Mouse (Mus musculus) gastrocnemius, adult 18-20 months (tissue): ENCODE measurements around the gene Lrrc51. TPM values are rescaled to one million over a fixed set of nuclear protein-coding genes. Genes with fewer than 3 reads are reported as not detected.
"Not testable (repeated sequence)": the region's sequence is repeated elsewhere in the genome, so short reads cannot be mapped to it uniquely, and the experiment has no call there.

Experiments
- DNase-seq: peaks from one replicate; pipeline ENCODE4 v3.0.0; 2021; ENCODE audit warnings: low spot score
- long read RNA-seq, 2 experiments: library from polyadenylated mRNA; stranded (forward); transcript quantifications; one replicate each; pipeline ENCODE4 v2.0.0; 2021
- total RNA-seq, 2 experiments: library from RNA; stranded (reverse); gene quantifications; 2 replicates each; pipeline ENCODE4 v1.2.3; 2021

Gene Lrrc51
- 1 to 10 TPM; 4.0 to 4.3 TPM for total RNA-seq
- long read RNA-seq, experiment 1, partial matches to known transcripts = 0 of 3 reads
- long read RNA-seq, experiment 1, other reads (novel, unspliced or antisense) = 1 of 3 reads
- long read RNA-seq, experiment 2, partial matches to known transcripts = 1 of 3 reads
- long read RNA-seq, experiment 2, other reads (novel, unspliced or antisense) = 0 of 3 reads

DNA sequence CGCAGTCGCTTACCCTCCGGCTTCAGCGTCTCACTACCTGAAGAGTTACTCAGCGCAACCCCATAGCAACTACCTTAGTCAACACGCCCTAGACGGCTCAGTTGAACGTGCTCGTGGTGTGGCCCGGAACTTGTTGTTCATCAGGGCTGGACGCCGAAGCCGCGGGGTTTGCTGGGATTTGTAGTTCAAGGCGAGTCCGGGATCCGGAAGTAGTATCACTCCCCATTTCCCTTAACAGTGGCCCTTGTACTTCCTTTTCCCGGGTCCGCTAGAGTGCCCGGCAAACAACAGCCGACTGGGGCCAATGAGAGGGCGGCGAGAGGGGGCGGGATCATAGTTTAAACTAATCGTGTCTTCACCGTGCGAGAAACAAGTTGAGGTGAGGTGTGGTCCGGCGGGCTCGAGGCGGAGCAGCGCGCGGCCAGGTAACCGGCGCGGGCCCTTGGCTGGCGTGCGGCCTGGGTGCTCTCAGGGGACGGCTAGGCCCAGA lies at the start of gene Lrrc51, which contains the start of gene Numa1:
TSS of gene Lrrc51 (minus strand) at position 145 of the 490 bp plus-strand sequence.
TSS of gene Numa1 (plus strand) at position 361 of the 490 bp plus-strand sequence.
- peak; percentile 98 for DNase-seq

DNA sequence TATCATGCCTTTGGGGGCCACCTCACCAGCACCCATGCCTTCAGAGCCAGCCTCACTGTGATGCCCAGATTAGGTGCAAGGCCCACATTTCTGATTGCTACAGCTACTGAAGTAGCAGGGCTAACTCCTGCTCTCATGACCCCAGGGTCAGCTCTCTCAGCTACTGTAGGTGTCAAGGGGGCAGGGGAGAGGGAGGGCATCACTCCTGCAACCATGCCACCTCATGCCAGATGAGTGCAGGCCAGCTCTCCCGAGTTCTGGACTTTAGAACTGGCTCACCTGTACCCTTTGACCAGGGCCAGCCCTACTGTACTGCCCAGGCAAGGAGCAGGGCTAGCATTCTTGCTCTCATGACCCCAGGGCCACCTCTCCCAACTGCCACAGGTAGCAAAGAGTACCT lies 49.0 kb upstream of the Lrrc51 start:
- DNase-seq = no peak

DNA sequence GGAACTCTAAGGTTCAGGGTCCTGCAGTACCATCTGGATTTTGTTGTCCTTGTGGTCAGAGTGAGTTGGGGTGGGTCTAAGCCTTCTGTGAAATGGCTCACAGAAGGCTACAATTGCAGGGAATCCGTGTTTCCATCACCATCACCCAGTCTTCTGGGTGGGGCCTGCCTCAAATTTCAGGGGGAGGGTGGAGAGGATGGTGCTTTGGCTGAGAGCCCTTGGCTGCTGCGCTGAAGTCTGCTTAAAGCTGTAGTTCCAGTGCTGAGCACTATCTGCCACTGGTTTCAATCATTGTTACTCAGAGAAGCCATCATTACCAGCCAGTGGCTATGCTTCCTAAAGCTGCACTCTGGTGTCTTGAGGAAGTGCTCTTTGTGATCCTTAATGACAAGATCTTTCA lies 40.8 kb upstream of the Lrrc51 start:
- peak; percentile 77 for DNase-seq

DNA sequence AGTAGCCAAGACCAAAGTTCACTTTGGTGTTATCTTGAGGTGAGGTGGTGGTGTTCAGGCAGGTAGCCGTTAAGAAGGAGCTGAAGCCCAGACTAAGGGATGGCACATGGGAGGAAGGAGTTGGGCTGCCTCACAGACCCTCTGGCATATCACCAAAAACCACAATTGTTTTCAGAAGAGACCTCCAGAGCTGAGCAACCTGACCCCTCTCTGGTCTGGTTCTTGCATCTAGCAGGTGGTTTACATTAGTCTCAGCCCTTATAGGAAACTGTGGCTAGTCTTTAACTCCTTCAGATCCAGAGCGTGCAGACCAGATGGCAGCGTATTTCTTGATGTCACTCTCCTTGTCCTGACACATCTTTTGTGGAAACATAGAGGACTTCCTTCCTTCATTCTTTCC lies 40.0 kb upstream of the Lrrc51 start:
- DNase-seq = no peak

DNA sequence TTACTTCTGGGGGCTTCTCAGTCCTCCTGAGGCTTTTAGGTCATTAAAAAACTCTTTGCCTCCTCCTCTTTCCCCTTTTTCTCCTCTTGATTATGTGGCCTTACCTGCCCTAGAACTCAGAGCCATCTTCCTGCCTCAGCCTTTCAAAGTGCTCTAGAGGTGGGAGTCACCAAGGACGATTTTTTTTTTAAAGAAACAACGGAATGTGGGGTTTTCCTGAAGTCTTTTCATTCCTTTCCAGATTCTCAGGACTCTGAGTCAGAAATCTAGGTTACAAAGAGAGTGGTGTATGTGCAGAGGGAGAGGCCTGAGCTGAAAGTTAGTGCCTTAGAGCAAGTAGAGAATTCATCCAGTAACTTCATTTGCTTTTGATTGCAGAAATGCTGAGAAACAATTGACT lies 38.0 kb upstream of the Lrrc51 start:
- DNase-seq = no peak

DNA sequence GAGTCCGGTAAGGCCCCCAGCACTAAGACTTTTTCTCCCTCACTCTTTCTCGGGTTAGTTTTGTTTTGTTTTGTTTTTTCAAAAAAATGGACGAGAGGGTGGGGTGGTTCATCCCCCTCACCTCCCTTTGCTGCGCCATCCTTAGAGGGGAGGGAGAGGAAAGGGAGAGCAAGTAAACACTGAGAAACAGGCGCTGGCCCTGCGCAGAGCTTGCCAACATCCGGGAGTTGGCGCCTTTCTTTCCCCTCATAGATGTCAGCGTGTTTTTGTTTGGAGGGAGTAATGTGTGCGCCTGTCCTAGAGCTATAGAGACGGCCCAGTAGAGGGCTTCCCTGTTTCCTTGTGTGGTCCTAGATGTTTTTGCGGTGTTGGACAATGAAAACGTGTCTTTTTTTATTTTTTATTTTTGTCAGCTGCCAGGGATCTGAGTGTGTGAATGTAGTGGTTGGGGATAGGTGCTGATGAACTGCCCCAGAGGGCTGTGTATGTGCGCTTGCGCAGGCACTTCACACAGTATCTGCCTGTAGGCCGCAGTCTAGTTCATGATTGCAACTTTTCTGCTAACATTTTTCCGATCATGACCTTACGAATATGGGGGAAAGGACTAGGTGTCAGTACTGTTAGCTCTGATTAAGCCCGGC lies 37.2 kb upstream of the Lrrc51 start:
- peak; percentile 76 for DNase-seq

DNA sequence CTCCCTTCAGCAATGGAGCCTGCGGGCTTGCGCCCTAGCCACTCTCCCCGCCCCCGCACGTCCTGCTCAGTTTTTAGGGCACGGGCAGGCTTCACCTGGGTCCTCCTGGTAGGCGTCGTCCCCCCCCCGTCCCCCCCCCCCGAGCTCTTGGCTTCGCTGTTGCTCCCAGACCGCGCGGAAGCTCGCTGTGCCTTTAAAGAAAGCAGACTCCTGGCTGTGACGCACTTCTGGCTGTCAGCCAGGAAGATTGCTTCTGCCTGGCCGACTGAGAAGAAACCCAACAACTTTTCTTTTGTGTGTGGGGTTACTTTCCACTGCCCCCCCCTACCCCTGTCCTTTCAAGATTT lies 36.7 kb upstream of the Lrrc51 start:
- peak; percentile 93 for DNase-seq

DNA sequence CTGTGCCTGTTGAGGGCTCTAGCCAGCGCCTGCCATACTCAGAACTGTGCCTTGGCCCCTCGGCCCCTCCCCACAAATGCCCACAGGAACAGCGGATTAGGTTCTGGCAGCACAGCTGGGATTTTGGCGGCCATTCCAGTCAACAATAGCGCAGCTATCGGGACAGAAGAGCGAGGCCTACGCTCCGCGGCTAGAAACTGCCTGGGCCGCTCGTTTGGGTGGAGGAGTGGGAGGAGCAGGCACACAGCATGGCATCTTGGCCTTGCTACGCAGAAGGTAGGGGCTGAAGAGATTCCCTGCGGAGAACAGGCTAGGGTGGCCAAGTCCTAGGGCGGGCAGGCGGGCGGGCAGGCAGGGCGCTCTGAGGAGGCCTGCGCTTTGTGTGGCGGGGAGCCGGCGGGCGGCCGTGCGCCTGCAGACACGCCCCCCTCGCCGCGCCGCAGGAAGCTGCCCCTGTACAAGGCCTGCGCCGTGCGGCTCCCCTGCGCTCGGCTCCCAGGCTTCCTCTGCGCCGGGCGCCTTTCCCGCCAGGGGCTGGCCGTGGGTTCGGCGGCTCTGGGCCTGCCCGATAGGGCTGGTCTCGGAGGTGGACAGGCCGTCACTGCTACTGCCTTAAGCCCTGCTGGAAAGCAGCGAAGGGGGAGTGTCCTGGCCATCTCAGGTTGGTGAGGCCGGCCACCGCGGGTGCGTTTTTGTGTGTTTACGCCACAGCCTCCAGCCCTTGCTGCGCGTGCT lies 36.2 kb upstream of the Lrrc51 start:
- DNase-seq = peak; percentile 74

DNA sequence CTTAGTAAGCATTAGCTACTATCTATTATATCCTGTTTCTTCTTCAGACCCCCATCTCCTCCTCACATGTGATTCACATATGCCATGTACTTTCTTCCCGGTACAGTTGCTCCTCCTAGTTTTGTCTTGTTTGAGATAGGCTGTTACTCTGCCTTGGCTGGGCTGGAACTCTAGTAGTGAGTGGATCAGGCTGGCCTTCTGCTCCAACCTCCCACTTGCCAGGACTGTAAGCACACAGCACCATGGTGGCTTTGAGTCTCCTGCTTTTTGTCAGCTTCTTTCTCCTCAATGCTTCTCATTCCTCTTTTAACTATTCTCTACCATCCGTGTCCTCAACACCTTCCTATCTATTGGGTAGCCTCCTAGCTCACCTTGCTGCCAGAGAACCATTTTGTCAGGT lies 35.1 kb upstream of the Lrrc51 start:
- DNase-seq = no peak

DNA sequence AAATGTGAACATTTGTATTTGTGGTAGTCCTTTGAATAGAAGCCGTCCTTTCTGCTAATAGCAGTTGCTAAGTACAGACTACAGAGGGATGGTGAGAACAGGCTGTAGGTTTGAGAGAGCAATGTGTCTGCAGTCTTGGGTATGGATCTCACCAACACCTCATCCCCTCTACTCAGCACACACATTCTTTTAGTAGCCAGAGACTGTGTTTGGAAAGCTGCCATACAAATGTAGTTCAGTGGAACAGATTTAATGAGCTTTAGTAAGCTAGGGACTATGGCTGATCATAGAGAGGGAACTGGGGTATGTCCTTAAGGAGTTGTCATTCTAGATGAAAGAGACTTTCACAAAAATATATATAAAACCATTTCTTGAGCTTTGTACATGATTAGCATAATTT lies 33.6 kb upstream of the Lrrc51 start:
- no peak for DNase-seq

DNA sequence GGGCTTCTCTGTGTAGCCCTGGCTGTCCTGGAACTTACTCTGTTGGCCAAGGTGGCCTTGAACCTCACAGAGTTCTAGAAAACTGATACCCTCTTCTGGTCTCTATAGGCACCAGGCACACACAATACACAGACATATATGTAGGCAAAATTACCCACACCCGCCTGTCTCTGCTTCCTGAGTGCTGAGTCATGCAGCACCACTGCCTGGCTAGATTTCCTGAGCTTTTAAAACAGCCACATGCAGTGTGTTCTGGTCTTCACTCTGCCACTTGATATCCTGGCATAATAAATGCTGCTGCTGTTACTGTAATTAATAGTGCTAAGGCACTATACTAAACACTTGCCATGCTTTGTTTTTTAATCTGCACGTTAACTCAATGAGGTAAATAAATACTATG lies 31.9 kb upstream of the Lrrc51 start:
- no peak for DNase-seq

DNA sequence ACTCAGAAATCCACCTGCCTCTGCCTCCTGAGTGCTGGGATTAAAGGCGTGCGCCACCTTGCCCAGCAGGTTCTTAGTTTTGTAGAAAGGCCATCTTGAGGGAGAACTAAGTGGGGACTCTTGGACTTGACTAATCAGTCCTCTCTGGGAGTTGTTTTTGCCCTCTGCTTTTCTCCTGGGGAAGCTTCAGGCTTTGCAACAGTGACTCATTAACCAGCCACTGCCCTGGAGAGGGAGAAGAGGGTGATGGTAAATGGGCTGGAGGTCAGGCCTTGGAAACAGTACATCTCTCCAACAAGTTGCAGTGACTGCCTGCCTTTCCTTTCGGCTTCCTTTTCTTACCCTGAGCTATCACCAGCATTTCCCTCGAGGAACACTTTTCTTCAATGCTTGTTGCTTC lies 30.9 kb upstream of the Lrrc51 start:
- no peak for DNase-seq

DNA sequence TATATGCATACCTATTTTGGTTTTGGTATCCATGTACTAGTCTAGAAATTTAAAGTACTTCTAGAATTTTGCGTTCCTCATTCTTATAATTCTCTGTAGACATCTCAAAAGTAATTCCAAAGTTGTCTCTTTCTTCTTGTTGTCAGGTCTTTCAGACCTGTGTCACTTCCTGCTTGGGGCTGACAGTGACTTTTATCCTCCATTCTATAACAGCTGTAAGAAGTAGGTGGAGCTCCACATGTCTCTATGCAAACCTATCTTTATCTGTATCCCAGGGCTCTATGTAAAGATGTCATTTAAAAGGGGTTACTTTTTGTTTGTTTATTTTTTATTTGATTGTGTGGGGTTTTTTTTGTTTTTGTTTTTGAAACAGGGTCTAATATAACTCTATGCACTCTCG lies 29.9 kb upstream of the Lrrc51 start:
- no peak for DNase-seq

DNA sequence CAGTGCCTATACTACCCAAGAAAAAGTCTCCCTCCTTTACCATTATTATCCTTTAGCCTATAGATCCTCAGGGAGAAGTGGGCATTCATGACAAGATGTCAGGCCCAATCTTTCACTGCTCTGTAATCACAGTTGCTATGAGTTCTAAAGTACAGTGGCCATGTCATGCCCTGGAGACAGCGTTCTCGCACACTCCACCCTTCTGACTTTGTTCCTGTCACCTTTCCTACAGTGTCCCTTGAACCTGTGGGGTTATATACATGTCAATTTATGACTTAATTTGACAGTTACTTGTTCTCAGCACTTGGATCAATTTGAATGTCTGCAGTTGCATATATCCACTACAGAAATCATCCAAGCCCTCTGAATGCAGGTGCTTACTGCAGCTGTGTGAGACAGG lies 29.1 kb upstream of the Lrrc51 start:
- DNase-seq = no peak

DNA sequence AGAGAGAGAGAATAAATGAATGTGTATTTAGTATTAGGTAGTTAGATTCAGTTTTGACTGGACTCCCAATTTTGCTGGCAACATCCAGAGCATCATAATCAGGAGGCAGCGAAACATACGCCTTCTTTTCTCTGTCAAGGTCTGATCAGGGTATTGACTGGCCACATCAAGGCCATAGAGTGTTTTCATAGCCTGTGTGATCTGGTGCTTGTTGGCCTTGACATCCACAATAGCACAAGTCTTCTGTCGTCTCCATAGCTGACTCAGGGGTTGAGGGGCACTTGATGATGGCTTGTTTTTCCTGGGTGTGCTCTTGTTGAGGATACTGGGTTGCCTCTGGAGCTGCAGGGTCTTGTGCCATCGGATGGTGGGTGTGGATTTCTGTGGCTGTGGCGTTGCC lies 23.2 kb upstream of the Lrrc51 start:
- no peak for DNase-seq

DNA sequence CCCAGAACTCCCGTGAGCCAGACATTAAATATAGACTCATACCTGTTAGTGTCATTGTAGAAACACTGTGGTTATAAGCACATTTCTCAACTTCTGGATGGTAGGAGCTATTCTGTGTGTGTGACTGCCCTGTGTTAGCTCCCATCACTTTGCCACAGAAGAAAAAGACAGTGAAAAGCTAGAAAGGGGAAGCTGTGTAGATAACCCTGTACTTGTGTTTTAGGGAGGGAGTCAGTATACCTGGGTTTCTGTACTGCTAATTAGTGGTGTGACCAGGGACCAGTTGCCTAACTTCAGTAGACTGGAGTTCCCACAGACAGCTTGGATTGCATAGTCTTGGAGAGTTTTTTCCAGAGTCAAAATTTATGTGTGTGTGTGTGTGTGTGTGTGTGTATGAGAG lies 22.8 kb upstream of the Lrrc51 start:
- DNase-seq = no peak

DNA sequence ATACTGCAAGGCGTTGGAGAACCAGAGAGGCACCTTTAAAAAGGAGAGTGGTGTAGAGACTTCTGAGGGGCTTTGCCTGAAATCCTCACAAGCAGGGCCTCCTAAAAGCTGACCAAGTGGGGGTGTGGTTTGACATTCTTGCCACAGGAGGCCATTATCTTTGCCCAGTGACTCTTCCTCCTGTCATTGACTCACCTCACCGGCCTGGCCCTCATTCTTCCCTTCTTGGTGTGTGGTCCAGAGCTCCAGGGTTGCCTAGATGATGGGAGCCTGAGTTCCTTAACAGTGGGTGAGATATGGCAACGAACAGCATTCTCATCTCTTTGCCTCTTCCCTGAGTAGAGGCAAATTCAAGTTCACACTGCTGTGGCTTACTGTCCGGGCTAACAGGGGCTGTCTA lies 22.2 kb upstream of the Lrrc51 start:
- no peak for DNase-seq

DNA sequence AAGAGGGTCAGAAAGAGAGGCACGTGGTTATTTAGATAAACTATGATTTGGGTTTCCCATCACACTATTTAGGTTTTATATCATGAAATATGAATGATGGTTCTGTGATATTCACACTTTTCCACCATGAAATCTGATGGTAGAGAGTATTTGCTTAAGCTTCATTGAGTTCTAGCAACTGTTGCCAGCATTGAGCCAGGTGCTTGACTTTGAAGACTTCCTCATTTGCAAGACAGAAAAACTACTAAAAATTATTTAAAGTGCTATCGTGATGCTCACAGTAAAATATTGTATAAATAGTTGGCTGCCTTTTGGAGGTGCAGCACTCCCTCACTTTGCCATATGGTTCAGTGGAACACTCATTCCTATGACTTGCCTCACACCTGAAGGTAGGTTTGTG lies 21.6 kb upstream of the Lrrc51 start:
- DNase-seq = no peak

DNA sequence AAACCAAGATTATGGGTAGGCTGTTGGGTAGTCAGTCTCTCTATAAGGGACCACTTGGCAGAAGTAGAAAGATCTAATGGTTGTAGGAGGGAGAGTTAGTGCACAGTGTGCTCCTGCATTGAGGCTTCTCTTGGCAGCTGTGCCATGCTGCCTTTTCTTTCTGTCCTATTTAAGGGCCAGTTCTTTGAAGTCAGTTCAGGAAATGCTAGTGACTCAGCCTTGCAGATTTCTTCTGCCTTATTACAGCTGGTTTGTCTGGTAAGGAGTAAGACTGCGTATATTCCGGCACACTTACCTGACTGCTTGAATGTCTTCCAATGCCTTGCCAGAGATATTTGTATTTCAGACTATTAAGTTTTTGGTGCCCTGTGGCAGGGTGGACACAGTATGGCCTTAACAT lies 20.5 kb upstream of the Lrrc51 start:
- DNase-seq = no peak

DNA sequence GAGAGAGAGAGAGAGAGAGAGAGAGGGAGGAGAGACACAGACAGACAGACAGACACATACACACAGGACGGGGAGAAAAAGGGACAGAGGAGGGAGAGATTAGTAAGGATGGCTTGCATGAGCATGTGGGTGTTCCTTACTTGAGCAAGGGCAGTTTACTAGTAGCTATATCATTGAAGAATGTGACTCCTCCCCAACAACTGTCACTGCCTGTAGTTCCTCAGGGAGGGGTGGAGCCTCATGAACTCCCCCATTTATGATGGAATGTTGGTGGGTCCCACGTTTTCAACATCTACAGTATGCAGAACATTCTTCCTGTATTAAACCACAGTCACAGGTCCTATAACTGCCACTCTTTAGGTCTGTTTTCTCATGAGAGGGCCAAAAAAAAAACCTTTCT lies 18.4 kb upstream of the Lrrc51 start:
- DNase-seq = no peak

DNA sequence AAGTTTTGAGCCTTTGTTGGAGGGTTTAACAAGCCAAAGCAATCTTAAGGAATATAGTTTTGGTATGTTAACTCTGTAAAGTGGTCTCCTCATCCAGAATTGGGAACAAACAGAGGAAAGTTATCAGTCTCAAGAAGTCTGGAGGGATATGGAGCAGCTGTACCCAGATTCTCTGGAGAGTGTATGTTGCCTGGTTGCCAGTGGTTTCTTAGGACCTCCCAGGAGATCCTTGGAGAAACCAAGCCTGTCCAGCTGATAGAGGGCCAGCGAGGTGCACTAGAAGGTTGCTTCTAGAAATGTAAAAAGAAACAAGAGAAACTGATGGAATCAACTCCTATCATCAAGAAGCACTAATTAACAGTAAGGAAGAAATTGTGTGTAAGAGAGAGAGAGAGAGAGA lies 18.0 kb upstream of the Lrrc51 start:
- no peak for DNase-seq

DNA sequence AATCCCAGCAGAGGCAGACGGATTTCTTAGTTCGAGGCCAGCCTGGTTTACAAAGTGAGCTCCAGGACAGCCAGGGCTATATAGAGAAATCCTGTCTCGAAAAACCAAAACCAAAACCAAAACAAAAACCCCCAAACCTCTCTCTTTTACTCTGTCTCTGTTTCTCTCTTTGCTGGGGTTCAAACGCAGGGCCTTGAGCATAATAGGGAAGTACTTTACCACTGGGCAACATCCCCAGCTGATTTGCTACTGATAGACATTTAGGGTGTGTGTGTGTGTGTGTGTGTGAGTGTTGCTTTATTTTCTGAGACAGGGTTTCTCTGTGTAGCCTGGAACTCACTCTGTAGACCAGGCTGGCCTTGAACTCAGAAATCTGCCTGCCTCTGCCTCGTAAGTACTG lies 15.3 kb upstream of the Lrrc51 start:
- DNase-seq = not testable (repeated sequence)

DNA sequence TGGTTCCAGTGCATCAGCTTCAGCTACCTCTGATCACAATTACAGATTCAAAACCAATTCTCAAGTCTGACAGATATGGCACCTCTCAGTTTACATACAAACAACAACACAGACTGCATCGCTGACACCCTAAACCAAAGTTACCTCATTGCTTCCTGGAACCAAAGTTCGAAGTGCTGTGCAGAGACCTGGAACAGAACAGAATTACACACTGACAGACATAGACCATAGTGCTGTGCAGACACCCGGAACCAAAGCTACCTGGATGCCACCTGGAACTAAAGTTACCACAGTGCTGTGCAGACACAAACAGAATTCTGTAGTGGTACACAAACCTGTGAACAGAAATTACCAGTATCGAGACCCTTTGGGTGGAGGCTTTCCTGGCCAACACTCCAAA lies 6.1 kb upstream of the Lrrc51 start:
- no peak for DNase-seq
